Mouse (Mus musculus) adipocyte (in vitro differentiated cells): ENCODE data around the gene Rgl3.

ENCODE experiments used
- DNase-seq: peaks from one replicate; pipeline ENCODE4 v3.0.0-alpha.2; 2016; ENCODE audit warnings: low spot score

Gene Rgl3

DNA sequence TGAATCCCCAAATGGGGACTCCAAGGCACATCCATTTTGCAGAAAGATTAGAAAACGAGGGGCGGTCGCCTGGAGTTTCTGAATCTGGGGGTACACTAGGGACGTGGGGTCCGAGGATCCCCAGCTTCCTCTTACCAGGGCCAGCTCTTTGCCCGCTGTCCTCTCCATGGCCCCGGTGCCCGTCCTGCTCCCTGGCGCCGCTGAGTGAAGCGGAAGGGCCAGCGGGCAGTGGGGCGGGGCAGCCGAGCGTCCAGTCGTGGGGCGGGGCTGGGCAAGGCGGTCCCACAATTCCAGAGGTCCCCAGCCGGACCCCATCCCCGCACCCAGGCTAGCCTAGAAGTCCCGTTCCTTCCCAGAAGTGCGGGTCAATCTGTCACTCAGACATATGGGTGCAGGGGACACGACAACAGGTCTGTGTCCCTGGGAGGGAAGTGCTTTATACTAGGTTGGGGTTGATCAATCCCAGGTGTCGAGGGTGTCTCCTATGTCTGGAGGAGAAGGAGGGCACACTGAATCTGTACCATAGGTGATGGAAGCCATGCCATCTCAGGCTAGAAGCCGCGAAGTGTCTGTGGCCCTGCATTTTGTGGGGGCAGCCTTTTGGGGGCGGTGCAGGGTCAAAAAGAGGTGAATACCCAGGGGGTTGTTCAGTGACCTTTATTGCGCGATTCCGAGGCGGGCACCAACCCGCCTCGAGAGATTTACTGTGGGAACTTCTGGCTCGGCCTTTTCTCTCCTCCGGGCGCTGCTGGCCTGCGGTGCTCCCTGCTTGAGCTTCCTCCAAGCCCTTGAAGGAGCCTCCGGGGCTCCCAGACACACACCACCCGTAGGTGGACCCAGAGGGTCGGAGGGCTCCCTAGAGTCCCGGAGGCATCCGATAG, at the start of gene Rgl3:
Gene Rgl3, minus strand, starts transcription at position 217 of the 881 bp plus-strand sequence.
- no peak for DNase-seq

DNA sequence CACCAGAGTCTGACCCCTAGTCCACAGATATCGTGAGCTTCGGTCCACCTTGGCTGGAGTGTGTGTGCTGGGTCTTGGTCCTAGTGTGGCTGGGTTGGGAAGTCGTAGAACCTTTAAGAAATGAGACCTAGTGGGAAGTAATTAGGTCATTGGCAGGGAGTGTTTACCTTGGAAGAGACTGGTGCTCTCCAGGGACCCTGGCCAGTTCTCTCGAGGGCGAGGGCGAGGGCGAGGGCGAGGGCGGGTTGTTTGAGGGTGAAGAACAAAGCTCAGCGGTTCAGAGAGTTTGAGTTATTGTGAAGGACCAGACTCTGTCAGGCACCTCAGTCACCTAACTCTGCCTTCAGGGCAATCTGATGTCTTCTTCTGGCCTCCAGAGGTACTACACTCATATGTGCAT, 48.6 kb upstream of the Rgl3 start:
- DNase-seq = no peak

GRCm38 (mm10) chr9:22035300-22036044, 46.2 kb upstream of the Rgl3 start:
- DNase-seq = no peak

DNA sequence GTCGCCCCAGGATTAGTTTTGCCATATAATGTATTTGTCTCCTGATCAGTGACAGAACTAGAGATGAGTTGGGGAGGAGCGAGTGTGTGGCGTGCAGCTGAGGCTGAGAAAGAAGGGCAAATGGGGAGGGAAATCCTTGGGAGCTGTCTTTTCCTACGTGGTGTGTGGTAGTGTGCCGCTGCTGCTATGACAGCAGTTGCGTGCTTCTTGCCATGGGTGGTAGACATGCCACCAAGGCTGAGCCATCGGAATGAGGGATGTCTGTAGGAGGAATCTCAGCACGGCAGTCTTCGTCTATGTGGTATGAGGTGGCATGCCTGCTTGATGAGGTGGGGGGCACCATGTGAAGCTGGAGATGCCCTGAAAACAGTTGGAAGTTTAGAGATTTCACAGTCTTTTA, 41.1 kb upstream of the Rgl3 start:
- DNase-seq = no peak

GRCm38 (mm10) chr9:22028467-22028866, 39.2 kb upstream of the Rgl3 start:
- DNase-seq = no peak

DNA sequence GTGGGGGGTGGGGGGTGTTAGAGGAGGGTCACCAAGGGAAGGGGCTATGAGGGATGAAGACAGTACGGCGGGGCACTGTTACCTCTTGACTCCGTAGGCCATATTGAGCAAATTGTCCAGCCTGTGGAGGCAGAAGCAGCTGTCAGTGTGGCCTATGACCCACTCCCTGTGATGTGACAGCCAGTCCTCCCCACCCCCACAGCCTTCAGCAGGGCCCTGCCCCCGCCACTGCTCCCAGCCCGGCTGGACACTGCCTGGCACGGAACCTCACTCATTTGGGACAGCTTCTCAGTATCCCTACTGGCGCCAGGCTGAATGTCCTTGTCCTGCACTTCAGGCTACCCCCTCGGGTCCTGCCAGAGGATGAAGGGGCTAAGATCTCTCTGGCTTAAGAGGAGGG, 35.3 kb upstream of the Rgl3 start:
- peak; percentile 54 for DNase-seq

DNA sequence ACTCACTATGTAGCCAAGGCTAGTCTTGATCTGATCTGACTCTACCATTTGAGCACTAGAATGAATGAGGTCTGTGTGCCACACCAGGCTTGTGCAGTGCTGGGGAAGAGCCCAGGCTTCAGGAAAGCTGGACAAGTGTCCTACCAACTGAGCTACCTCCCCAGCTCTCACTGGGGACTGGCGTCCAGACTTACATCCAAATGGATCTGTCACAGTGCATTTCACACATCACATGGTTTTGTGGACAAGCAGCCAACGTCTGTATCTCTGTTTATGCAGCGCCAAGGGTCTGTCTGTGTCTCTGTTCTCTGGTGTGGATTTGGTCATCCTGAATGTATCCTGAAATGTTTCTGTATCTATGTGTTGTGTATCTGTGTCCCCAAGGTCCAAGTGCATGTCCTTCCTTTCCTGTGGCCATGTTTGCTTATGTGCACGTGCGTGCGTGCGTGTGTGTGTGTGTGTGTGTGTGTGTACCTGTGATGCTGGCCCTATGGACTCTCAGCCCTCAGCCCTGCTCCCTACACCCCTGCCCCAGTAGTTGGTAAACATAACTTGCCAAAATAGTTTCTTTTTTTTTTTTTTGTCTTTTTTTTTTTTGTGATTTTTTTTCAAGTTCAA, 28.1 kb upstream of the Rgl3 start:
- DNase-seq = no peak

GRCm38 (mm10) chr9:22016245-22016644, 27.0 kb upstream of the Rgl3 start:
- no peak for DNase-seq

- DNase-seq = no peak
Measured at GRCm38 (mm10) chr9:22012731-22013130, 23.5 kb upstream of the Rgl3 start.

- no peak for DNase-seq
Measured at GRCm38 (mm10) chr9:22011055-22011454, 21.8 kb upstream of the Rgl3 start.

- no peak for DNase-seq
Measured at GRCm38 (mm10) chr9:22004546-22004945, 15.3 kb upstream of the Rgl3 start.

GRCm38 (mm10) chr9:22003163-22003554, 13.9 kb upstream of the Rgl3 start:
- DNase-seq = no peak

GRCm38 (mm10) chr9:22002194-22003162, 13.2 kb upstream of the Rgl3 start, which contains the start of the genes Ccdc151 and Prkcsh:
Gene Ccdc151, minus strand, starts transcription at chr9:22002634.
Gene Prkcsh, plus strand, starts transcription at chr9:22002806.
- peak; percentile 99 for DNase-seq

DNA sequence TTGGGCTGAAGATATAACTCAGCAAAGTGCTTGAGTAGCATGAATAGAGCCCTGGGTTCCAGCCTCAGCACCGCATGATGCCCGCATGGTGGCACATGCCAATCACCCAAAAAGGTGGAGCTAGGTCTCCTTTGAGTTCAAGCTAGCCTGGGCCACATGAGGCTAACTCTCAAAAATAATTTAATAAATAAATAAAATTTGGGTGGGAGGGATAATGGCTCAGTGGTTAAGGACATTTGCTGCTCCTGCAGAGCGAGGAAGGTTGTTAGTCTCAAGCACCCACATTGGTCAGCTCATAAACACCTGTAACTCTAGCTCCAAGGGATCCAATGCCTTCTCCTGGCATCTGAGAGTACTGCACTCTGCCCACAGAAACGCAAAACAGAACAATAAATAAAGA, 12.4 kb upstream of the Rgl3 start:
- DNase-seq = no peak

DNA sequence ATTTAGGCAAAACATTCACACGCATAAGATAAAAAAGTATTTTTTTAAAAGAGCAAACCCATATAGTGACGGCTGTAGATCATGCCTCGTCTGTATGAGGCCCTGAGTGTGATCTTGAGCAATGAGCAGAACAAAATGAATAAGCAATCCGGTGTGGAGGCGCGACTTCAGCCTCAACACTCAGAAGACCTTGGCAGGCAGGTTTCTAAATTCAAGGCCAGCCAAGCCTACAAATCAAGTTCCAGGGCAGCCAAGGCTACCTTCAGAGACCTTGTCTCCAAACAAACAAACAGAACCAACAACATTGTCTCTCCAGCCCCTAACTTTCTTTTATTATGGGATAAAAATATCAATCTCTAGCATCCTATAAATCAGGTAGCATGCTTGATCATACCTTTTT, 11.1 kb upstream of the Rgl3 start:
- DNase-seq = no peak

GRCm38 (mm10) chr9:21996178-21996867, 7.1 kb upstream of the Rgl3 start:
- DNase-seq = no peak

DNA sequence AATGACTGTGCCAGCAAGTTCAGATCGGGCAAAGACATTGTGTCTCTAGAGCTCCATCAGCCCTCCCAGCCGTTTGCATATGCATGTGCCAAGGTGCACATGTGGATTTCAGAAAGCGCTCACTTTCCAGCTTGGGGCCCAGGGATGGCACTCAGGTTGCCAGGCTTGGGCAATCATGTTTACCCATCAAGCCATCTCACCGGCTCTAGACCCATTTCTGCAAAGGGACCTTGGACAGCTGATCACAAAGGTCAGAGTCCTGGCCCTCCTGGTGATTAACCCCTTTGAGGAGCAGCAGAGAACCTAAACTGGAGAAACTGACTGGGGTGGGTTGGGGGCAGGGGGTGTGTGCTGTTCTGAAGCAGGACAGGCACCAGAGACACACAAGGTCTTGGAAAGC, 3.0 kb upstream of the Rgl3 start:
- no peak for DNase-seq

GRCm38 (mm10) chr9:21988421-21989101, 685 bp downstream of the Rgl3 start:
- no peak for DNase-seq

GRCm38 (mm10) chr9:21987592-21988342, 1.5 kb downstream of the Rgl3 start:
- DNase-seq = no peak

DNA sequence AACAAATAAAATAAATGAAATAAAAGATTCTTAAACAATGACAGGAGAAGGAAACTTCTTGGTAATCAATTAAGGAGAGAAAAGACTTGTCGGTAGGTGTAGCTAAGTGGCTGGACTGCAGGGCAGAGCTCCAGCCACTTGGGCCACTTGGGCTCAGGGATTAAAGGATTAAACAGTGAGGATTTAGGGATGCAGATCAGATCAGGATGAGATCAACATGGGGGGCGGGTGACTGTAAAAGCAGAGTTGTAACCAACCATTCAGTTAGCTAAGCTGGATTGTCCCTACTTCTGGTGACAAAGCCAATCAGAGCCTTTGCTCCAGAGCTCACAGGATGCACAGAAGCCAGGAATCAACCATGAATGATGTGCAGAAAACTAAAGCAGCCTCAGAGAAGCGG, 5.3 kb downstream of the Rgl3 start:
- DNase-seq = no peak
